Mouse (Mus musculus): ENCODE data around the gene Acox3.

DNA sequence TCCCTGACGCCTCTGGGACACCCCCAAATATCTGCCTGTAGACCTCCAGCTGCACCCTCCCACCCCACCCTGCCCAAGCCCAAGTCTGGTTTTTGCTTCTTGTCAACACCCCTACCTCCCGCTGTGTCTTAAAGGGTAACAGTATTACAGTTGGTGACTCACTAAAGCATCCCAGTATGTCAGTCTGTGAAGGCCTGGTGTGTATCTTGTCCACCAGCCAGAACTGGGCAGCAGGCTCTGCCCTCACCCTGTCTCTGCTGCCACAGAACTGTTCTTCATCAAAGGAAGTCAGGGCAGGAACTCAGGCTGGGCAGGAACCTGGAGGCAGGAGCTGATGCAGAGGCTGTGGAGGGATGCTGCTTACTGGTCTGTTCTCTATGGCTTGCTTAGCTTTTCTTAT lies 43.6 kb downstream of the Acox3 start:
- TF ChIP-seq CTCF (IDR thresholded peaks at IDR 0.05; ENCODE audit: low read depth) = no peak
- no peak for TF ChIP-seq EP300 (optimal IDR thresholded peaks at IDR 0.05)
